26 mouse cellular contexts compared by ENCODE assay signal in genomic region chr6:65034661-65035060, GRCm38 (mm10). TPM values are rescaled to one million over a fixed set of nuclear protein-coding genes. Genes with fewer than 3 reads are reported as not detected.
A peak's percentile ranks its signal among the peaks of the same experiment; 100 is the strongest.
DNase-seq lines count a peak whose midpoint lies in the region; ATAC-seq and TF ChIP-seq lines count a peak whose summit lies in the region.
"Had no signal": no experiment of that assay in that cellular context is flagged by ENCODE, and none has a peak within 500 bp of the region (broad histone marks: within the 10 kb centered on the region; RNA-seq: fewer than 3 reads in every experiment).

No protein-coding gene starts in this region.

- no peak for ATAC-seq in intestine, embryonic 16.5 days
- ATAC-seq in CD4-positive, CD25-positive, alpha-beta regulatory T cell, adult 4 months: no peak
- ATAC-seq: activated CD4-positive, CD25-positive, alpha-beta regulatory T cell, adult 4 months had no signal

- H3K27ac ChIP-seq in ES-E14 (ENCODE audit: insufficient read depth, low read depth, low read length, poor library complexity, severe bottlenecking): peak overlapping the region; percentile 43; the same call in 1 of the 2 replicates
- no peak overlapping the region for H3K27ac ChIP-seq in intestine, embryonic 16.5 days (ENCODE audit: low read length)

- H3K9me3 ChIP-seq in ES-E14 (ENCODE audit: control insufficient read depth, insufficient read depth, low read depth, low read length): no peaks in the 10 kb centered on the region; the same call in 1 of the 2 replicates
- no peaks in the 10 kb centered on the region for H3K9me3 ChIP-seq in intestine, embryonic 16.5 days (ENCODE audit: control insufficient read depth, low read length)
- H3K9me3 ChIP-seq: G1E had no signal

- WGBS in intestine, embryonic 16.5 days: 85% methylated on average over 2 of the region's 2 CpGs

- H3K4me3 ChIP-seq in ES-E14 (ENCODE audit: insufficient read depth in 1 of 2, low read depth in 1 of 2, low read length in 2 of 2, poor library complexity in 1 of 2, severe bottlenecking in 1 of 2): no peak overlapping the region
- H3K4me3 ChIP-seq in intestine, embryonic 16.5 days (ENCODE audit: low read length): no peak overlapping the region

- intact Hi-C loops in heart, postnatal 10 days (cut with DNase I): no loop called here

- H3K4me2 ChIP-seq in intestine, embryonic 16.5 days (ENCODE audit: low read depth, low read length): no peak overlapping the region

- peak; percentile 84 for DNase-seq in ES-CJ7 (ENCODE audit: low read depth, low spot score)
- no peak for DNase-seq in ES-E14 (ENCODE audit: low read depth, low spot score)
- DNase-seq in R1 (ENCODE audit: low read depth, low spot score): peak; percentile 84
- peak; percentile 82 for DNase-seq in ZHBTc4 (ENCODE audit: low read depth, low spot score)
- DNase-seq in heart, postnatal 10 days: no peak
- no peak for DNase-seq in adrenal gland, adult (ENCODE audit: inconsistent age in 2 of 2, low spot score in 1 of 2)
- DNase-seq: adrenal gland, adult 2 months; adrenal gland, adult 8-10 months; adrenal gland, postnatal 10 days; adrenal gland, postnatal 14 days; adrenal gland, postnatal 25 days; adrenal gland, postnatal 36 days; B cell, adult 2 months; cerebellum, adult 11 months; cerebellum, adult 11-12 months; cerebellum, adult 18-20 months; cerebellum, adult 2 months; cerebellum, adult 8-10 months; cerebellum, adult 9-10 months; cerebellum, adult 9-11 months; cerebellum, postnatal 10 days had no signal

- no peaks in the 10 kb centered on the region for H3K36me3 ChIP-seq in ES-E14 (ENCODE audit: control insufficient read depth, insufficient read depth, low read length, poor library complexity, severe bottlenecking)
- H3K36me3 ChIP-seq in intestine, embryonic 16.5 days (ENCODE audit: control insufficient read depth, insufficient read depth, low read length): no peaks in the 10 kb centered on the region
- H3K36me3 ChIP-seq: G1E had no signal

- H3K4me1 ChIP-seq in ES-E14 (ENCODE audit: control insufficient read depth in 2 of 2, insufficient read depth in 2 of 2, low read length in 2 of 2, poor library complexity in 1 of 2): no peaks in the 10 kb centered on the region
- H3K4me1 ChIP-seq in intestine, embryonic 16.5 days (ENCODE audit: control insufficient read depth, insufficient read depth, low read length): no peaks in the 10 kb centered on the region

- in situ Hi-C loops in ES-E14 (cut with MboI; ENCODE audit: low sequenced_read_pairs in 2 of 2, unreplicated experiment in 2 of 2): no loop called here

- no peak overlapping the region for H3K9ac ChIP-seq in ES-E14 (ENCODE audit: insufficient read depth, low read depth, low read length, poor library complexity, severe bottlenecking)
- H3K9ac ChIP-seq in intestine, embryonic 16.5 days (ENCODE audit: low read depth, low read length): no peak overlapping the region

- H3K27me3 ChIP-seq in intestine, embryonic 16.5 days (replicated peaks; ENCODE audit: control insufficient read depth, insufficient read depth, low read length): no peaks in the 10 kb centered on the region
- H3K27me3 ChIP-seq: CH12.LX had no signal

TF ChIP-seq in ES-E14, 5 proteins besides CTCF, POLR2A, EP300 and RAD21:
- TF ChIP-seq CHD2 (IDR thresholded peaks at IDR 0.05; ENCODE audit: low read depth, low read length) (no peak), HCFC1 (IDR thresholded peaks at IDR 0.05; ENCODE audit: borderline replicate concordance, insufficient read depth, low read length) (no peak), ZC3H11A (IDR thresholded peaks at IDR 0.05; ENCODE audit: borderline replicate concordance, low read depth, low read length) (no peak), MAFK (IDR thresholded peaks at IDR 0.05; ENCODE audit: insufficient read depth, low read depth, low read length) (no peak), ZNF384 (IDR thresholded peaks at IDR 0.05; ENCODE audit: low read depth, low read length) (no peak)

RNA-seq across cellular contexts. Expression of gene Smarcad1, which starts 7.7 kb away (rescaled TPM):
- 158 and 164 TPM in 2 replicates for total RNA-seq in ES-E14 (2012; rRNA removed)
- total RNA-seq in heart, postnatal 10 days (2021): 10 to 100 TPM; 27.9 to 34.9 TPM
- polyA plus RNA-seq in intestine, embryonic 16.5 days (2015; fragmentation: Nextera tagmentation; extraction: Ambion mirVana): 31.5 and 41.7 TPM in 2 replicates
- polyA plus RNA-seq in CD4-positive, CD25-positive, alpha-beta regulatory T cell, adult 4 months (2017; shearing (Covaris generic)): 10 to 100 TPM; 34.5 to 43.8 TPM

Comparison
In these comparisons a context has a peak if more than half of its experiments do, and no peak if none do; other contexts are left out.
1. DNase-seq: peak in ES-CJ7 (single experiment), R1 (single experiment) and ZHBTc4 (single experiment); none in ES-E14 (single experiment), heart, postnatal 10 days (0 of 2) and adrenal gland, adult (0 of 2).